Mouse (Mus musculus): ENCODE results near the gene Dock9. TPM values are rescaled to one million over a fixed set of nuclear protein-coding genes. Genes with fewer than 3 reads are reported as not detected.

Gene Dock9
- total RNA-seq, 2 experiments from 2014 or later, result 13.4 to 14.2 TPM

DNA sequence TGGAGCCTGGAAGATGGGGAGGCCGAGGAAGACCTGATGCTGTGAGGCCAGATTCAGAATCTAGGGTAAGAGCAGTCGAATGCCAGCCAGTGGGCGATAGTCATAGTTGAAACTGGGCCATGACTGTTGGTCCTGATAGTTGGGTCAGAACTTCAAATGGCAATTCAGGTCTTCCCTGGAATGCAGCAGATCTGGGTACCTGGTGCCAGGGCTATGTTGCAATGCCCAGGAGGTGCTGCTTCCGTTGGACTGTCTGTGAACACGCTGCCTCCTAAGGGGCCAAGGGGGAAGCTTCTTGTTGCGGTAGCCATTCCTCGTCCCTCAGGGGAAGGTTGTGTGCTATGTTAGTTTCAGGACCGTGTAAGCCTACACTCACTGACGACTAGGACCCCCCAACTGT is 266.8 kb downstream of the Dock9 start:
- DNase-seq (ENCODE audit: low spot score), result no peak

- DNase-seq (ENCODE audit: low spot score), result no peak
Observed at GRCm38 (mm10) chr14:121527883-121528282, 269.8 kb downstream of the Dock9 start.

DNA sequence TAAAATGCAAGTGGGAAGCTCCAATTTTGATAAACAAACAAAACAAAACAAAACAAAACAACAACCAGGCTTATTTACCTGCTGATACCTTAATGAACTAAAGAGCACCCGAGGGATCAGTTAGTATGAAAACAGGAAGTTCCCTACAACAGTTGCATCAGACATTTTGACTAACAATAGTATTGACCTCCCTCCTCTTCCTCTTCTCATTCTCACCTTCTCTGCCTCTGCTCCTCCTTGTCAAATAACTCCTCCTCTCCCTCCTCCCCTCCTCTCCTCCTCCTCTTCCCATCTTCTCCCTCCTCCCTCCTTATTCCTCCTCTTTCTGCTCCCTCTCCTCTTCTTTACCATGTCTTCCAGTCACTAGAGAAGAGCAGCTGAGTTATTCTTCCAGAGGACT is 270.4 kb downstream of the Dock9 start:
- no peak for DNase-seq (ENCODE audit: low spot score)

- DNase-seq (ENCODE audit: low spot score), result no peak
Observed at GRCm38 (mm10) chr14:121521709-121522108, 275.9 kb downstream of the Dock9 start.

DNA sequence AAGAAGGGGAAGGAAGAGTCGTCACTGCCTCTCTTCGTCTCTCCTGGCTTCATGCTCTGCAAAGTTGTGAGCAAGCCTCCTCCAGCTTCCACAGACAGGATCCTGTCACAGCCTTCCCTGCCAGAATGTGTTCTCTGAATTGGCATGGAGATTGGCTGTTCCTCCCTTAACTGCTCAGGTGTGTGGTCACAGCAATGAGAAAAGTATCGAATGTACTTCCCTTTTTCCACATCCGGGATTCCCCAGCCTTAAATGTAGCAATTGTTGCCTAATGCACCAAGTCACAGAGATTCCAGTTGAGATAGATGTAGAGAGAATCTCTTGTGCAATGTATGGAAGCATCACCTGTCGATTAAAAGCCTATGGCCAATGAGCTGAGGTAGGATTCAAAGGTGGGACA is 280.8 kb downstream of the Dock9 start:
- no peak for DNase-seq (ENCODE audit: low spot score)

DNA sequence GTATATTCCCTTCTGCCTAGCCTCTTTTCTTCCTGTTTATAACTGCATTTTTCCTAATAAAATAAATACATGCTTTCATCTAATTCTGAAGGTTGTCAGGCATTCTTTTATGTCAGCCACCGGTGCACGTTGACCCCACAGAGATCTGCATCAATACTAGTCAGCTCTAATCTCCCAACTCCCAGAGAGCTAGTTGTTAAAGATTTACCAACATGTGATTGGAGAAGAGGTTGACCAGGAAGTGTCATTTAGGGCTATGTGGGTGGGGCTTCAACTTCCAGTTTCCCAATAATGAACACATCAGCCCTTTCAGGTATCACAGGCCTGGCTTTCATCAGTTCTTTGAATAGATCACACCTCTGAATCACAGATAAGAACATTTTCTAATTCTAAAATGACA is 288.7 kb downstream of the Dock9 start:
- DNase-seq (ENCODE audit: low spot score), result no peak

DNA sequence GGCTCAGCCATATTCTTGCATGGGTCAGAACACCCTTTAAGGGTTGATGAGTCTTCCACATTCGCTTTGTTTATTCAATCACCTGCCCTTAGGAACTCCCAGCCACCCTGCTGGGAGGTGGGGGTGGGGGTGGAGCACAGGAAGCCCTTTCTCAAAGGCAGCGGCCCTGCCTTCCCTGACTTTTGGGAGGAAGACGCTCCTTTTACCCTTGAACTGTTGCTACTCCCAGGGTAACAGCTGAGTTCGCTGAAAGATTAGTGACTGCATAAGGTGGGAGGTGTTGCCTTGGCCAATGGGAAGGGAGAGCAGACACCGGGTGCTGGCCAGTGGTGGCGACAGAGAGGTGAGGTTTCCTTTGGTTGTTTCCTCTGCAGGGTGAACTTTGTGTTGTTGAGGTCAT is 291.3 kb downstream of the Dock9 start:
- DNase-seq (ENCODE audit: low spot score), result no peak

DNA sequence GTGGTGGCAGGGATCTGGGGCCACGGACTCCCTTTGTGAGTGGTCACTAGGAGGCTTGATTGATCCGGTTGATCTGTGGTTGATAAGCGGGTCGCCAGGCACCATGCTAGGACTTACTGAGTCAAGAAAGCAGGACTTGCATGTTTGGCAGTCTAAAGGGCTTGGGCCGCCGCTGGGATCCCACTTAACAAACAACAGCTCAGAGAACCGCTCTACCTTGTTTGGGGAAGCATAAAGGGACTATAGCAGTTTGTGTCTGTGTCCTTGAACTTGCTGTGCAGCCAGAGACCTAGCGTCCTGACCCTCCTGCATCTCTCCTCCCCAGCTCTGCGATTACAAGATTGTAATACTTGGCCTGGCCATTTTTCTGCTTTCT is 292.2 kb downstream of the Dock9 start:
- DNase-seq (ENCODE audit: low spot score), result no peak

DNA sequence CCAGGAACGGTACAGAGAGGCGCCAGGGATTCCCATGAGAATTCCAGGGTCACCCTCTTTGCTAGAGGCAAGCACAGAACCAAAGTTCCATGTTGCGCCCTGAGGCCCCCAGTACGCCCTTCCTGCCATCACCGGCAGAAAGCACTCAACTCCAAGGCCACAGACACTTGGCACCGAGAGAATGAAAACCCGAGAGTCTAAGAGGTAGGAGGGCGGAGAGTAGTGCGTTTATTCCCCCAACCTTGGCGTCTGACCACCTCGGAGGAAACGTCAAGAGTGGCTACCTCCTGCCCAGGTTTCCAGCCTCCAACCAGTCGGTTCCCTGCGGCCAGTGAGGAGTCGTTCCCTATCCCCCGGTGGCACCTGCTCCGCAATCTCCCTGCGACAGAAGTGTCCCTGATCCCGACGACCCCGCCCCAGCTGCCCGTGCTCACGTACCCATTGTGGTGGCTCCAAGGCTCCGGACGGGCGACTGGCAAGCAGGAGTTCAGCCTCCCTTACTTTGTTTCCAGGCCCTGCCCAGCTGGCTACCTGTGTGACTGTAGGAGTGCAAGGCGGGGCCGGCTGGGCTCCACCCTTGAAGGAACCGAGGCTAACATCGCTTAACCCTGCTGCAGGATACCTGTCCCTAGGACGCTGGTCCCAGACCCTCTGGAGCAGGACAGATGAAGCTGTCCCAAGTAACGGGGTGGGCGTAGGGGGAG is 292.7 kb downstream of the Dock9 start, which contains the start of gene Slc15a1:
Gene Slc15a1 (minus strand): TSS at position 472 of the 704 bp plus-strand sequence.
- DNase-seq (ENCODE audit: low spot score), result no peak

DNA sequence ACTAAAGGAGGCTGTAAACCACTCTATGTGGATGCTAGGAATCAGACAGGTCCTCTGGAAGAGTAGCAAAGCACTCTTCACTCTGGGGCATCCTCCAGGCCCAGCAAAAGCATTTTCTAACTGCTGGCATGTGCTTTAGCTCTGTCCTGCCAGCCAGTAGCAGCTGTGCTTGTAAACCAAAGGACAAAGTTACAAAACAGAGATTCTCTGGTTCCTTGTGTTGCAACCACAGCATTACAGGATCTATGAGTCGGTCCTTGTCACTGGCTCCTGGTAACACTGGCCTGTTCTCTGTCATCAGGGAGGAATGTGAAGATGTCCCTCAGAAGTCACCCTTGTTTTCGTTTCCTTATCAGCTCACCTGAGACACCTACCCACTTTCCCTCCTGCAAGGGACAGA is 297.1 kb downstream of the Dock9 start:
- DNase-seq (ENCODE audit: low spot score), result no peak

GRCm38 (mm10) chr14:121499769-121500168 is 297.9 kb downstream of the Dock9 start:
- DNase-seq (ENCODE audit: low spot score), result no peak

DNA sequence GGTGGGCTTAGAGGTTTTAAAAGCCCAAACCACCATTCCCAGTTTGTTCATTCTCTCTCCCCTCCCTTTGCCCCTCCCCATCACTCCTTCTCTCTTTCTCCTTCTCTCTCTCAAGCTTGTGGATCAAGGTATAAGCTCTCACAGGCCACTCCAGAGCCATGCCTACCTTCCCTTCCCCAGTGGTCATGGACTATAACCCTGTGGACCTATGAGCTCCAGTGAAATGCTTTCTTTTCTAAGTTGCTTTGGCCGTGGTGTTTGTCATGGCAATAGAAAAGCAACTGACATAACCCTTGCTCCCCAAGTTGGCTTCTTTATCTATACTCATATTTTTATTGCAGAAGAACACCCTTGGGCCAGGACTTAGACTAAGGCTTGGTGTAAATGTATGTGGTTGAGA is 299.8 kb downstream of the Dock9 start:
- DNase-seq (ENCODE audit: low spot score), result no peak

GRCm38 (mm10) chr14:121495741-121496140 is 301.9 kb downstream of the Dock9 start:
- no peak for DNase-seq (ENCODE audit: low spot score)

DNA sequence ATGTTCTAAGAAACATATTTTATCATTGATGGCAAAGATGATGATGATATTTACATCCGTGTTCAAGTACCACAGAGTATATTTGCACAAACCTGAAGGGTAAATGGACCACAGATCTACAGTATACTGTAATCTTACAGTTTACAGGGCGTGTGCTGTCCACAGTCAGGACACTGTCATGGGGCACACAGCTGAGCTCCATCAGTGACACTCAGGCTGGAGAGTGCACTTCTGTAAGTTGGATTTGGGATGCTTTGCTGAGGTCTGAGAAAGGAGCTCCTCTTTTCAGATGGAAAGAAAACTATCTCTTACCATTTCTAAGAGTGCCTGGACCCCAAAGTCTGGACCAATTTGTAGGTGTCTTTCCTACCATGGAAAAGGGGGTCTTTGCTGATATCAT is 302.5 kb downstream of the Dock9 start:
- no peak for DNase-seq (ENCODE audit: low spot score)

- DNase-seq (ENCODE audit: low spot score), result no peak
Observed at GRCm38 (mm10) chr14:121494238-121494637, 303.4 kb downstream of the Dock9 start.

DNA sequence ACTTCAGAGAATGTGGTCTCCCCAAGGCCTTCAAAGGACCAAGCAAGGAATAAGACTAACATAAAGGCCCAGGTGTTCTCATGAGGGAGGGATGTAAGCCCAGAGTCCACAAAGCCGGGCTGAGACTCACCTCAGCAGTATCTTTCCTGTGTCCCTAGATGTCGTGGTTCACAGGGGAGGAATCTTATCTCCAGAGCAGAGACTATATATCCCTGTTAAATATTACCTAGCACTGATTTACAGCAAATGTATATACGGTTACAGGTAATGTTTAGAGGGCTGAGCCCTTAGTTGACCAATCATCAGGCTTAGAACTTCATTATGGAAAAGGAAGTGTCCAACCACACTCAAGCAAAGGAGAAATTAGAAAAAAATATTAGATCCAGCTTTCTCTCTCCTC is 303.9 kb downstream of the Dock9 start:
- DNase-seq (ENCODE audit: low spot score), result no peak

- DNase-seq (ENCODE audit: low spot score), result no peak
Observed at GRCm38 (mm10) chr14:121492328-121492727, 305.3 kb downstream of the Dock9 start.

Other genes with a start within 250 kb of the Dock9 start
- gene Ubac2, start 80.8 kb upstream of the Dock9 start, total RNA-seq (2021), result 10 to 100 TPM; 25.5 to 32.9 TPM
- gene Gpr18, start 117.9 kb upstream of the Dock9 start, total RNA-seq (2021), result not detected
- under 1 TPM in 1 of 2 experiments, not detected in 1; 0.40 TPM for gene Gpr183, start 167.4 kb upstream of the Dock9 start, total RNA-seq (2021)
- not detected for gene Timm8a2, start 236.8 kb upstream of the Dock9 start, total RNA-seq (2021)

Data from gastrocnemius, adult 18-20 months (tissue).